Mouse (Mus musculus) subcutaneous adipose tissue, adult 2 months (tissue): ENCODE measurements around the gene Hspbp1. TPM values are rescaled to one million over a fixed set of nuclear protein-coding genes. Genes with fewer than 3 reads are reported as not detected.

Source experiments
- polyA plus RNA-seq: library from polyadenylated mRNA; depleted of rRNA; stranded (reverse); fragments of >200 nt; gene quantifications from 2 replicates; pipeline ENCODE4 v1.2.3, GENCODE M21; 2012; ENCODE audit warnings: low replicate concordance; rRNA removed

Gene Hspbp1
- polyA plus RNA-seq = 36.3 and 51.8 TPM in 2 replicates

DNA sequence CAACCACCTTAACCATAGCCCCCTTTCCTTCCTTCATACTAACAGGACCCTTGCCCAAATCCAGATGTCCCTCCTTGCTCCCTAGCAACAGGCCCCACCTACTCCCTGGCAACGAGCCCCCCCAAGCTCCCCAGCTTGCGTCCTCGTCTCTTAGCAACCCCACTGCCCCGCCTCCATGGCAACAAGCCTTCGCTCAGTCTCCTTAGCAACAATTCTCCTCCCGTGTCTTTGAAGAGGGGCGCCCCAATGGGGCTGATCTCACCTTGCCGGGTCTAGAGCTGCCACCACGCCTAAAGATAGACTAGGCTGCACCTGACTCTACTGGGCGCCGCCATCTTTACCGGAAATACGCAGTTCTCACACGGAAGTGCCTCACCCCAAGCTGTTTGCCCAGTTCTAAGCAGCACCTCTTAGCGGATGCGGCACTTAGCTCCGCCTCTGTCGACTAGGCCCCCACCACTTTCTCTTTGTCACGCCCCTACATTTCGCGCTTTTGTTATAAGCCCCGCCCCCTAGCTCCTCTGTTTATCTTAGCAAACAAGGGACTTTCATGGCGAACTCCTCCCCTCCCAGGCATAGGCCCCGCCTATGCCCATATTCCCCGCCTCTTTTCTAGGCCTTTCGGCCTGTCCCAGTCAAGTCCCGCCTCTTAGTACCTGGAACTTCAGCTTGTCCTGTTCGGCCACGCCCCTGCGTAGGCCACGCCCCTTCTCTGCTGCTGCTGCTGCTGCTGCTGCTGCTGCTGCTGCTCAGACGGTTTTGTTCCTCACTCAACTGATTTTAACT, at the start of gene Hspbp1:
Hspbp1 (minus strand) TSS at position 437 of the 786 bp plus-strand sequence.

DNA sequence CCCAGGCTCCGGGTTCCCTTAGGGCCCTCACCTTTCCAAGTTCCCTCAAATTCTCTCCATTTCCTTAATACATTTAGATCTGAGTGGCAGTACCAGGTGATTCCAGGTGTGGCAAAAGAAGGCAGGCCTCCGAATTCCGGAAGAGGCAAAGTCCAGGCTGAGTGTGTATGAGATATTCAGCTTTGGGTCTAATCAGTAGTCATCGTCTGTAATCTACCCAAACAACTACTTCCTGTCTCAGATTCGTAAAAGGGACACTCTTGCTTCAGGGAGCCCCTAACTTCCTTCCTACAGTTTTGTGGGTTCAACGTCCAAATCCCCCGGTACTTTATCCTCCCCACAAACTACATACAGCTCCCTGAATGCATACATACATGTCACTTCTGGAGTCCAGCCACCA, 40.3 kb upstream of the Hspbp1 start, which contains the start of gene Tmem150b:
Tmem150b (minus strand) TSS at position 81 of the 400 bp plus-strand sequence.

DNA sequence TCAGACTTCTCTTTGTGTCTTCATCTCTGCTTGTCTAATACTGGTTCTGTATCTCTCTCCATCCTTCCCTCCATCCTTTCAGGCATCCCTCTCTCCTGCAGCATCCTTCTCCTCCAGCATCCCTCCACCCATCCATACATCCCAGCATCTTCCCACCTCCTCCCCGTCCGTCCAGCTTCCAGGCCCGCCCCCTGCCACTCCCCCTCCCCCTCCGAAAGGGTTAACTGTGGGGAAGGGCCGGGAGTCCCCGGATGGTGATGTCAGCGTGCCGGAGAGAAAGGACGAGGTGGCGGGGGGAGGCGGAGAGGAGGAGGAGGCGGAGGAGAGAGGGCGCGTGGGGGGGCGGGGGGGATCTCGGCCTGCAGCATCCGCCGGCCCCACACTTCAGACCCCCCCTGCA, 5.5 kb upstream of the Hspbp1 start, which contains the start of gene Brsk1:
Brsk1 (plus strand) TSS at position 218 of the 400 bp plus-strand sequence.

DNA sequence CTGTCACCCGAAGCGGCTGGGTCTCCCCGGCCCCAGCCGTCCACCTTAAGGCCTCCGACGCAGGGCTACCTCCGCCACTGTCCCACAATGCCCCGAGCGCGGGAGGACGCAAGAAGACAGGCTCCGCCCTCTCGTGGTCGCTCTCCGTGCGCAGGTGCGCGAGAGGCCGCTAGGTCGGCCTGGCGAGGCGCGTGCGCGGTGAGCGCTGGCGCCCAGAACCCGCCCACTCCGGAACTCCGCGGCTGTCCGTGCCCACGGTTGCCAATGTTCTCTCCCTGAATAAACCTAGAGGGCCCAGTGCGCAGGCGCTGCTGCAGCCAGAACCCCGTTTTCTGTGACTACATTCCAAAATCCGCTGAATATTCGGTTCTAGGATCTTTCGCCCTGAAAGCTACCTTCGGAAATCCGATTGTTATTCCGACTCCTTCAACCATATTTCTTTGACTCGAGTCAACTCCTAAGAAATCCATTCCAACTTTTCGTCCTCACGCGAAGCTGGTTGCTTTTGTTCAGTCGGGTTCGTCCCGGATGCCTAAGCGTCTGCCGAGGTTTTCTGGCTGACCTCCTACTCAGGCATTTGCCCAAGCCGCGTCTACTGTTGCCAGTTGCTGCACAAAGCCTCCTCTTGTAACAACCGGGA, 25.8 kb downstream of the Hspbp1 start, which contains the start of gene Ppp6r1:
Ppp6r1 (minus strand) TSS at position 108 of the 640 bp plus-strand sequence.

DNA sequence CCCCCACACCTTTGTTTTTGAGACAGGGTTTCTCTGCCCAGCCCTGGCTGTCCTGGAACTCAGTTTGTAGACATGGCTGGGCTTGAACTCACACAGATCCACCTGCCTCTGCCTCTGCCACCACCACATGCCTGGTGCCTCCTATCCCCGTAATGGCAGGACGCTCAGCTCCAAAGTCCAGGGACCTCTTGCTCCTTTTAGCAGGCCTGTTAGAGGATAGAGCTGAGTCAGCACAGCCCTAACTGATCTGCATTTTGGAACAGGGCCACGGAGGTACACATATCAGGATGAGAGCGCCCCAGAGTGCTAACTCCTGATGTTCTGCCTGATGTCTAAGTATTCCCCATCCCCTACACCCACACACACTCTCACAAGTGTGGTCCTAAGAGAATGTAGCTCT, 53.8 kb downstream of the Hspbp1 start, which contains the start of gene Tmem86b:
Tmem86b (minus strand) TSS at position 392 of the 400 bp plus-strand sequence.

Other genes starting within 250 kb of the Hspbp1 start
- 15.7 and 23.9 TPM in 2 replicates for gene Rdh13, start 239.4 kb downstream of the Hspbp1 start, polyA plus RNA-seq
- gene Eps8l1, start 224.4 kb downstream of the Hspbp1 start, polyA plus RNA-seq = 1.5 and 11.2 TPM in 2 replicates
- gene Ppp1r12c, start 183.4 kb downstream of the Hspbp1 start, polyA plus RNA-seq = 64.3 and 145 TPM in 2 replicates
- 0.43 and 3.1 TPM in 2 replicates for gene Tnnt1, start 168.7 kb downstream of the Hspbp1 start, polyA plus RNA-seq
- 2.8 and 4.5 TPM in 2 replicates for gene Tnni3, start 160.8 kb downstream of the Hspbp1 start, polyA plus RNA-seq
- gene Dnaaf3, start 152.6 kb downstream of the Hspbp1 start, polyA plus RNA-seq = 3.1 and 6.7 TPM in 2 replicates
- 0.30 and 0.50 TPM in 2 replicates for gene Syt5, start 137.5 kb downstream of the Hspbp1 start, polyA plus RNA-seq
- 0.59 TPM in 1 of 2 replicates, not detected in the other for gene Ptprh, start 81.0 kb downstream of the Hspbp1 start, polyA plus RNA-seq
- gene Tmem86b, start 53.6 kb downstream of the Hspbp1 start, polyA plus RNA-seq = 9.6 and 15.2 TPM in 2 replicates
- 77.9 and 140 TPM in 2 replicates for gene Ppp6r1, start 26.0 kb downstream of the Hspbp1 start, polyA plus RNA-seq
- 2.8 and 14.9 TPM in 2 replicates for gene Brsk1, start 5.5 kb upstream of the Hspbp1 start, polyA plus RNA-seq
- 1.5 and 1.7 TPM in 2 replicates for gene Tmem150b, start 40.2 kb upstream of the Hspbp1 start, polyA plus RNA-seq
- gene Kmt5c, start 55.0 kb upstream of the Hspbp1 start, polyA plus RNA-seq = 69.5 and 121 TPM in 2 replicates
- gene Cox6b2, start 68.0 kb upstream of the Hspbp1 start, polyA plus RNA-seq = 20.8 and 97.5 TPM in 2 replicates
- not detected in 2 replicates for gene Fam71e2, start 86.2 kb upstream of the Hspbp1 start, polyA plus RNA-seq
- gene Il11, start 97.8 kb upstream of the Hspbp1 start, polyA plus RNA-seq = 0.11 and 0.45 TPM in 2 replicates
- not detected in 2 replicates for gene Tmem190, start 97.9 kb upstream of the Hspbp1 start, polyA plus RNA-seq
- gene Tmem238, start 104.6 kb upstream of the Hspbp1 start, polyA plus RNA-seq = 13.9 and 33.7 TPM in 2 replicates
- 303 and 400 TPM in 2 replicates for gene Rpl28, start 107.8 kb upstream of the Hspbp1 start, polyA plus RNA-seq
- 249 and 346 TPM in 2 replicates for gene Ube2s, start 127.5 kb upstream of the Hspbp1 start, polyA plus RNA-seq
- 0.04 and 0.87 TPM in 2 replicates for gene Shisa7, start 159.6 kb upstream of the Hspbp1 start, polyA plus RNA-seq
- 22.3 and 43.4 TPM in 2 replicates for gene Isoc2b, start 185.2 kb upstream of the Hspbp1 start, polyA plus RNA-seq
- gene Isoc2a, start 192.1 kb upstream of the Hspbp1 start, polyA plus RNA-seq = 43.3 and 99.8 TPM in 2 replicates
- gene Gm36210, start 221.4 kb upstream of the Hspbp1 start, polyA plus RNA-seq = 0.09 and 0.67 TPM in 2 replicates
- gene Zfp628, start 230.1 kb upstream of the Hspbp1 start, polyA plus RNA-seq = 8.7 and 16.0 TPM in 2 replicates
- 3.0 and 16.9 TPM in 2 replicates for gene Nat14, start 237.0 kb upstream of the Hspbp1 start, polyA plus RNA-seq
- 17.4 and 38.7 TPM in 2 replicates for gene Ssc5d, start 240.7 kb upstream of the Hspbp1 start, polyA plus RNA-seq